Comparison of ENCODE assay signal across 27 mouse cellular contexts in genomic region chrX:72169146-72169545, GRCm38 (mm10). TPM values are rescaled to one million over a fixed set of nuclear protein-coding genes. Genes with fewer than 3 reads are reported as not detected.
"Had no signal": no experiment of that assay in that cellular context is flagged by ENCODE, and none has a peak within 500 bp of the region (broad histone marks: within the 10 kb centered on the region; RNA-seq: fewer than 3 reads in every experiment).

No protein-coding gene starts in this region.

- DNase-seq: kidney, adult 9 months; kidney, postnatal 14 days; kidney, postnatal 4 days; liver, postnatal 0 days; lung, embryonic 14.5 days; right cerebral cortex, postnatal 25 days; spleen, adult 18-20 months; thymus, postnatal 25 days had no signal

- H3K27ac ChIP-seq: limb, embryonic 12.5 days; limb, embryonic 15.5 days; liver, embryonic 14.5 days; macrophage; midbrain, embryonic 12.5 days; midbrain, embryonic 15.5 days; neural tube, embryonic 12.5 days; neural tube, embryonic 15.5 days; stomach, embryonic 15.5 days had no signal

- H3K27me3 ChIP-seq: limb, embryonic 12.5 days; limb, embryonic 15.5 days; midbrain, embryonic 12.5 days; midbrain, embryonic 15.5 days; neural tube, embryonic 12.5 days; neural tube, embryonic 15.5 days; stomach, embryonic 15.5 days had no signal

- H3K4me1 ChIP-seq: limb, embryonic 12.5 days; limb, embryonic 15.5 days; midbrain, embryonic 12.5 days; midbrain, embryonic 15.5 days; neural tube, embryonic 12.5 days; neural tube, embryonic 15.5 days; stomach, embryonic 15.5 days had no signal

- H3K4me3 ChIP-seq: limb, embryonic 12.5 days; limb, embryonic 15.5 days; midbrain, embryonic 12.5 days; midbrain, embryonic 15.5 days; neural tube, embryonic 12.5 days; neural tube, embryonic 15.5 days; stomach, embryonic 15.5 days had no signal

RNA-seq across cellular contexts. Expression of gene Magea4, which starts 52.7 kb away (rescaled TPM):
- total RNA-seq: layer of hippocampus, adult 18-20 months; layer of hippocampus, postnatal 25 days; left cerebral cortex, adult 18-20 months; left cerebral cortex, postnatal 10 days; left cerebral cortex, postnatal 36 days; megakaryocyte, adult 5-6 weeks had no signal
- polyA plus RNA-seq: kidney, embryonic 16.5 days; limb, embryonic 12.5 days; limb, embryonic 15.5 days; liver, embryonic 11.5 days; liver, embryonic 14.5 days; liver, postnatal 0 days; lung, embryonic 14.5 days; lung, postnatal 0 days; macrophage; midbrain, embryonic 12.5 days; midbrain, embryonic 15.5 days; neural tube, embryonic 12.5 days; neural tube, embryonic 15.5 days; stomach, embryonic 15.5 days; thymus, postnatal 0 days had no signal
